In genomic region chr1:91933681-91934080, GRCm38 (mm10) we compare ENCODE assay signal across 21 mouse cellular contexts.
"Had no signal": no experiment of that assay in that cellular context is flagged by ENCODE, and none has a peak within 500 bp of the region (broad histone marks: within the 10 kb centered on the region; RNA-seq: fewer than 3 reads in every experiment).

No protein-coding gene starts in this region.

- H3K27me3 ChIP-seq: limb, embryonic 13.5 days; liver, embryonic 12.5 days; liver, embryonic 15.5 days; megakaryocyte, embryonic 14.5 days; midbrain, embryonic 13.5 days; neural tube, embryonic 12.5 days; neural tube, embryonic 15.5 days; stomach, embryonic 15.5 days had no signal

- H3K4me1 ChIP-seq: limb, embryonic 10.5 days; liver, embryonic 12.5 days; liver, embryonic 15.5 days; midbrain, embryonic 10.5 days; midbrain, embryonic 13.5 days; neural tube, embryonic 12.5 days; neural tube, embryonic 15.5 days; stomach, embryonic 15.5 days had no signal

- H3K27ac ChIP-seq: limb, embryonic 10.5 days; limb, embryonic 13.5 days; liver, embryonic 12.5 days; liver, embryonic 15.5 days; midbrain, embryonic 10.5 days; midbrain, embryonic 13.5 days; neural tube, embryonic 12.5 days; neural tube, embryonic 15.5 days; stomach, embryonic 15.5 days had no signal

- H3K4me2 ChIP-seq: limb, embryonic 13.5 days; liver, embryonic 12.5 days; liver, embryonic 15.5 days; lung, embryonic 14.5 days; midbrain, embryonic 13.5 days; neural tube, embryonic 12.5 days; neural tube, embryonic 15.5 days; stomach, embryonic 15.5 days had no signal

- H3K9ac ChIP-seq: limb, embryonic 13.5 days; liver, embryonic 12.5 days; liver, embryonic 15.5 days; lung, embryonic 14.5 days; midbrain, embryonic 13.5 days; neural tube, embryonic 12.5 days; neural tube, embryonic 15.5 days; stomach, embryonic 15.5 days had no signal

- DNase-seq: kidney, adult 18-20 months; kidney, adult 9 months; kidney, postnatal 14 days; kidney, postnatal 4 days; liver; lung, embryonic 14.5 days; retina, postnatal 1 day; right cerebral cortex, postnatal 25 days; spleen, adult 18-20 months; thymus, postnatal 25 days had no signal

- H3K4me3 ChIP-seq: limb, embryonic 10.5 days; limb, embryonic 13.5 days; liver, embryonic 12.5 days; liver, embryonic 15.5 days; megakaryocyte, embryonic 14.5 days; midbrain, embryonic 10.5 days; midbrain, embryonic 13.5 days; neural tube, embryonic 12.5 days; neural tube, embryonic 15.5 days; stomach, embryonic 15.5 days had no signal

- H3K9me3 ChIP-seq: limb, embryonic 10.5 days; limb, embryonic 13.5 days; liver, embryonic 12.5 days; liver, embryonic 15.5 days; megakaryocyte, embryonic 14.5 days; midbrain, embryonic 10.5 days; midbrain, embryonic 13.5 days; neural tube, embryonic 12.5 days; neural tube, embryonic 15.5 days; stomach, embryonic 15.5 days had no signal

- ATAC-seq: intestine, embryonic 16.5 days; liver, embryonic 12.5 days; midbrain, embryonic 13.5 days had no signal
